Mouse (Mus musculus): Measurements from ENCODE around the gene Cnfn. TPM values are rescaled to one million over a fixed set of nuclear protein-coding genes. Genes with fewer than 3 reads are reported as not detected.

Cnfn gene
- polyA plus RNA-seq, 1 experiment from 2014 or later, result not detected

DNA sequence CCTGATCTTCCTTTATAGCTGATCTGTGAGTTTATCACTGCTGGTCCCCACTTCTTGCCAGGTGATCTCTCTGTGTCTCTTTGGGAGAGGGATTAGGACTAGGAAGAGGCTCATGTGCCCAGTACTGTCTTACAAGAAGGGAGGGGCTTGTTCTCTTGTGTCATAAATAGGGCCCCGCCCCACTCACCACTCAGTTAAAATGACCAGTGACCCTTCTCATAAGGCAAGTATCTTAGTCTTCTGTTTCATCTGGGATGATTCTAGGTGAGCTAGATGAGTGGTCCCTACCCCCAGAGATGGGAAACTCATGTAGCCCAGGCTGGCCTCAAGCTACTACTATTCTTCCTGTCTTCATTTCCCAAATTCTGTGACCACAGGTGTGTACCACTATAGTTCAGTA, 29.1 kb upstream of the Cnfn start, which contains the start of gene Lipe:
Gene Lipe, minus strand, starts transcription at position 101 of the 400 bp plus-strand sequence.
- ATAC-seq (no peak), DNase-seq (ENCODE audit: low read depth, low spot score) (no peak)
- ChIA-PET CTCF (interaction anchor here (1.4 to 1.7 kb wide), 2 partner anchors 11 to 13 kb away, joined by 3 to 6 read pairs; no protein-coding TSS in a partner anchor), POLR2A (interaction anchor here (0.6 to 1.6 kb wide), 3 partner anchors 22 to 119 kb away, joined by 3 to 4 read pairs (median 4); no protein-coding TSS in a partner anchor)
- TF ChIP-seq CTCF (IDR thresholded peaks at IDR 0.05), result no peak
- in situ Hi-C loops (cut with MboI; ENCODE audit: low pct_unique_long_range_greater_than_20kb), result no loop called here
- no peaks in the 10 kb centered on the region for H3K27me3 ChIP-seq

DNA sequence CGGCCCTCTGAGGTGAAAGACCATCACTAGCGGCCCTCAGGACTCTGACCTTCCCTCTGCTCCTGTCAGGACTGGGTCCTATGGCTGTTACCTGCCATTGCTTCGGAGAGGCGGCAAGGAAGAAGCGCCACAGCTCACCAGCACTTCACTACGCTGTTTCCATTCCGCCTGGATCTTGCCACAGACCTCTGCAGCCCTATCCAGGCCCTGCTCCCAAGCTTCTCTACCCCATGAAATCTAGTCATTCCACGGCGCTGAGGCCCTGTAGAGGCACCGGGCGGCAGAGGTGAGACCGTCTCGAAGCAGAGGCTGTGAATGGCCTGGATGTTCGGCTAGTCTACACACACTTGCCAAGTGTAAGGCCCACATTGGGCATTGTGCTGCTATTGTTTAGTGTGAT, 27.1 kb upstream of the Cnfn start:
- H3K27me3 ChIP-seq, result no peaks in the 10 kb centered on the region
- CTCF ChIA-PET, result no interaction called here
- POLR2A ChIA-PET, result interaction anchor here (0.7 to 1.4 kb wide), 3 partner anchors 13 to 160 kb away, joined by 3 to 4 read pairs (median 3); no protein-coding TSS in a partner anchor
- in situ Hi-C loops (cut with MboI; ENCODE audit: low pct_unique_long_range_greater_than_20kb), result no loop called here
- TF ChIP-seq CTCF (IDR thresholded peaks at IDR 0.05), result no peak
- DNase-seq (ENCODE audit: low read depth, low spot score) (no peak), ATAC-seq (no peak)

DNA sequence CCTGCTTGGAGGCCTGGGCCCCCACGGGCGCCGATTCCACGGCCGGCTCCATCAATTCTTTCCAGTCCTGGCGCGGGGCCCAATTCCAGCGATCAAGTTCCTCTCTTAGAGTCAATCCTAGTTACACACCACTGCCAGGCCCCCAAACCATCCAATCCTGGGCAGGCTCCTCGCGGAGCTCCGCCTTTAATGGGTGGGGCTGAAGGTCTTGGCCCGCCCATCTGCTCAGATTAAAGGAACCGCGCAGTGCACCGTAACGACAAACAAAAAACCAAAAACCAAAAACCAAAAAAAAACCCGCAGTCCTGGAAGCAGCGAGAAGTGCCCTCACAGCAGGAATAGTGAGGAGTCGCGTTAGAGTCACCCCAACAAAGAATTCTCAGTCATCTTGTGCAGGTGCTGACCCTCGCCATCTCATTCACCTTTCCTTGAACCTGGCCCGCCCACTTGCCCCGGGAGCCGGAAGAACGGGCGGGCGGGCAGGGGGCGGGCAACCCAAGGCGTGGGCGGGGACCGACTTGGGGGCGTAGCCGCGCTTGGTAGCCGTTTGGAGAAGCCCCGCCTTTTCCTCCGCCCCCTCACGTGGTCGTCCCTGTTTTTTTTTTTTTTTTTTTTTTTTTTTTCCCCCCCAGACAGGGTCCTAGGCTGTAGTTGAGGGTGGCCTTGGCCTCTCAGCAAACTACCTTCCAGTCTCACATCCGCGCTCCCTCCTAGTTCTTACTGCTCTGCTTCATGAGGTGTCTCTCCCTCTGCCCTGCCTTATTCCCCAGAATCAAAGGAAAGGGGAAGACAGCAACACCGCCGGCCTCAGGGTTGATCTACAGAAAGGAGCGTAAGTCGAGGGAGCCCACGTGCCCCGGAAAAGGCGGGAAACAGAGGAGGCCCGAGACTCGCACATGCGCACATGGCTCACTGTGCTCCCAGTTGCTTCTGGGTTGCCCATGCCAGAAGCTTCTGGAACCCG, 26.3 kb upstream of the Cnfn start:
- in situ Hi-C loops (cut with MboI; ENCODE audit: low pct_unique_long_range_greater_than_20kb), result no loop called here

DNA sequence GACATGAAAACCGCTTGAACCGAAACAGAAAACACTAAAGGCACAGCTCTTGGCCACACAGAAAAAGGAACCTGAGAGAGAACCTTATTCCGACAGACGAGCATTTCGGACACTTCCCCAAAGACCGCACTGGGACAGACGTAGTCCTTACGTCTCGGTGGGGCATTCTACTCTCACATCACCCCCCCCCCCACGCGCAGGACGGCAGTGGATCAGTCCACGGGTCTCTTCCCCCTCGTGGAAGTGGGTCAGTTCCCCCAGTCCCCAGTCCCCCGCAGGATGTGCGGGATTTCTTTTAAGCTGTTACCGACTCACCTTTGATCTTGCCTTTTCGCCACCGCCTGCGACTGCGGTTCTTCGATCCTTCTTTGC, 25.6 kb upstream of the Cnfn start:
- ChIA-PET POLR2A (no interaction called here), CTCF (interaction anchor here (0.6 to 1.4 kb wide), 6 partner anchors 14 to 85 kb away, joined by 3 to 5 read pairs (median 4); partner anchors contain the start of gene Megf8)
- ATAC-seq (peak; percentile 10), DNase-seq (ENCODE audit: low read depth, low spot score) (no peak)
- TF ChIP-seq CTCF (IDR thresholded peaks at IDR 0.05), result no peak
- no peaks in the 10 kb centered on the region for H3K27me3 ChIP-seq
- in situ Hi-C loops (cut with MboI; ENCODE audit: low pct_unique_long_range_greater_than_20kb), result no loop called here

More for the DNA sequence above, 26.3 kb upstream of the Cnfn start:
- POLR2A ChIA-PET, result interaction anchor here (0.7 to 1.4 kb wide), 2 partner anchors 12 to 159 kb away, joined by 3 read pairs; no protein-coding TSS in a partner anchor
- DNase-seq (ENCODE audit: low read depth, low spot score) (peak; percentile 75), ATAC-seq (peak; percentile 92)
- H3K27me3 ChIP-seq, result no peaks in the 10 kb centered on the region
- no peak for TF ChIP-seq CTCF (IDR thresholded peaks at IDR 0.05)
- CTCF ChIA-PET, result interaction anchor here (0.8 to 1.2 kb wide), 3 partner anchors 14 to 19 kb away, joined by 3 read pairs; no protein-coding TSS in a partner anchor

DNA sequence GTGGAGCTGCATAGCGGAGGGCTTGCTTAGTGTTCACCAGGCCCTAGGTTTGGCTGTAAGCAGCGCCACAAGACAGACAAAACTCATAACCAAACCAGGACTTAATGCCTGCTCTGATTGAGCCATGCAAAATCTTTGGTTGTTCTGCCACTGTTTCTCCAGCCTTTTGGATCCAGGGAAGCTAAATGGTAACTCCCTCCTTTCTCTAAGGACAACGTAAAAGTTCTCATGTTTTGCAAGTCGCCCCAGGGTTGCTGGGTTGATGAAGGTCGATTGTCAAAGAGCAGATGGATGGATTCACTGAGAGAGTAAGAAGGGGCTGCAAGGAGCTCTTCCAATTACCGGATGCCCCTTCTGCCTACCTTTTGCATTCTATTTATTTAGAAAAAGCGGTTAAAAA, 25.2 kb upstream of the Cnfn start:
- ATAC-seq (no peak), DNase-seq (ENCODE audit: low read depth, low spot score) (no peak)
- TF ChIP-seq CTCF (IDR thresholded peaks at IDR 0.05), result no peak
- in situ Hi-C loops (cut with MboI; ENCODE audit: low pct_unique_long_range_greater_than_20kb), result no loop called here
- ChIA-PET CTCF (interaction anchor here (0.6 to 1.4 kb wide), 5 partner anchors 15 to 84 kb away, joined by 3 to 5 read pairs (median 4); partner anchors contain the start of gene Megf8), POLR2A (no interaction called here)
- H3K27me3 ChIP-seq, result no peaks in the 10 kb centered on the region

DNA sequence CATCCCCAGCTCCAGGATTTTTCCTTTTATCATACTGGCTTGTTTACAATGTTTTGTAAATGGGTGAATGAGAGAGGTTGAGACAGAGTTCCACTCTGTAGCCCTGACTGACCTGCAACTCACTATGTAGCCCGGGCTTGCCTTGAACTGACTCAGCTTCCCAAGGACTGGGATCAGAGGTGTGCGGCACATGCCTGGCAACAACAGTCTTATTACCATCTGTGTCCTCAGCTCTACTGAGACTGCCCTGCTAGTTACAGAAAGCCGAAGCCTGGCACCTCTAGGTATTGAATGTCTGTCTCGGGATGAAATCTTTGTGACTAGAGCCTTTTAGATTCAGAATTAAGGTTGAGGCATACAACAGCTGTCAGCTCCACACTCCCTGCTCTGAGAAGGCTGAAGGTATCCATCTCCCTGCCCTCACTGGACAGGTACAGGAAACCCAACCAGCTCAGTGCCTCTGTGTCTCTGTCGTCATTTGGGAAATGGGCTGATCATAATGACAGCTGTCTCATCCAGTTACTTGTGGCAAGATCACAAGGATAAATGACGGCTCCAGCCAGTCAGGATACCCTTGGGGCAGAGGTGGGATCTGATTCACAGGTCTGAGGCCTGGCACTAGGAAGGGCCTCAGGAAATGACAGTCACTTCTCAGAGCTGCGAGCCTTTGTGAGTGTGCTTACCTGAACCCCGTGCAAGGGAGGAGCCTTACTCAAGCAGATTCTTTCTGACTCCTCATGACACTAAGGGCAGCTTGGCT, 24.1 kb upstream of the Cnfn start:
- POLR2A ChIA-PET, result no interaction called here
- DNase-seq (ENCODE audit: low read depth, low spot score) (no peak), ATAC-seq (no peak)
- H3K27me3 ChIP-seq, result no peaks in the 10 kb centered on the region
- TF ChIP-seq CTCF (IDR thresholded peaks at IDR 0.05), result no peak
- CTCF ChIA-PET, result interaction anchor here (1.1 to 2.5 kb wide), 4 partner anchors 10 to 77 kb away, joined by 4 to 20 read pairs (median 4); partner anchors contain the start of gene Megf8
- in situ Hi-C loops (cut with MboI; ENCODE audit: low pct_unique_long_range_greater_than_20kb), result no loop called here

DNA sequence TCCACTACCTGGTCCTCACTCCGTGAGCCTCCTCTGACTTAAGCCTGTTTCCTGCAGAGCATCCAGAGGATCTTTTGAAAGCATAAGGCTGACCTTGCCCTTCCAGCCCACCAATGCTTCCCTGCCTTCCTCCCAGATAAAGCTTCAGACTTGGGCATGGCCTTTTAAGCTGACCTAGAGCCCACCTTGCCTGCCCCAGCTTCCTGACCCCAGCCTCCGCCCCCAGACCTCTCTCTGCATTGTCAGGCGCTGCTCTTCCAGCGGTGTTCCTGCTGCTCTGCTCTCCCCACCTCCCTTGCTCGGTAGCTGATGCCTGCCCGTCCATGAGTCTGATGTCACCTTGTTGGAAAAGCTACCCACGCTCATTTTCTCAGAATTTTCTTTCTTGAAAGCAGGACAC, 23.3 kb upstream of the Cnfn start:
- DNase-seq (ENCODE audit: low read depth, low spot score) (no peak), ATAC-seq (no peak)
- in situ Hi-C loops (cut with MboI; ENCODE audit: low pct_unique_long_range_greater_than_20kb), result no loop called here
- H3K27me3 ChIP-seq, result no peaks in the 10 kb centered on the region
- no peak for TF ChIP-seq CTCF (IDR thresholded peaks at IDR 0.05)
- CTCF ChIA-PET, result interaction anchor here (1.1 to 2.5 kb wide), 2 partner anchors 10 to 16 kb away, joined by 4 to 20 read pairs; no protein-coding TSS in a partner anchor
- POLR2A ChIA-PET, result no interaction called here

DNA sequence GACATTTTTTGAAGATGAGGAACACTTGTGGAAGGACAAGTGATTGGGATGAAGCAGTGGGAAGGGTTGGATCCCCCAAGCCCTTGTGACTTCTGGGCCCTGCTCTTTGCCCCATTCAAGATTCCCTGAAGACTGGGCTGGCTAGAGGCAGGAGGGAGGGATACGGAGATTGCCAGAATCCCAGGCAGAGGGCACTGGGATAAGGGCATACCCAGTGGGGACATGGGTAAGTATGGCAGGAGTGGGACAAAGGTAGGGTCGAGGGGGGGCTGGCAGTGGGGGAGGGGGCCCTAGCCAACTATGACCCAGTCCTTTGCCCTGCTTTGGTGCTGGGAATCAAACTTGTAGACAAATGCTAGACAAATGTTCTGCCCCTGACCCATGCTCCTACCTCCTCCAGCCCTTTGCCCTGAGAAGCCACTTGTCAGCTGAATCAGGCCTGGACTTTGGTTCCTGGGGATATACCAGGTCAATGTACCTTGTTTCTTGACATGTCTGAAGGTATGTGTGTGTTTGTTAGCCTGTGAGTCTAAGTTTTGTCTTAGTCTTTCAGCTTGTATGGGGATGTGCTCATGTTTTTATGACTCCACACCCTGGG, 22.4 kb upstream of the Cnfn start:
- no peak for ATAC-seq
- no peak for TF ChIP-seq CTCF (IDR thresholded peaks at IDR 0.05)
- ChIA-PET POLR2A (no interaction called here), CTCF (interaction anchor here (2.5 kb wide), 1 partner anchor 11 kb away, joined by 20 read pairs; no protein-coding TSS in a partner anchor)
- in situ Hi-C loops (cut with MboI; ENCODE audit: low pct_unique_long_range_greater_than_20kb), result no loop called here
- DNase-seq (ENCODE audit: low read depth, low spot score), result no peak
- no peaks in the 10 kb centered on the region for H3K27me3 ChIP-seq

DNA sequence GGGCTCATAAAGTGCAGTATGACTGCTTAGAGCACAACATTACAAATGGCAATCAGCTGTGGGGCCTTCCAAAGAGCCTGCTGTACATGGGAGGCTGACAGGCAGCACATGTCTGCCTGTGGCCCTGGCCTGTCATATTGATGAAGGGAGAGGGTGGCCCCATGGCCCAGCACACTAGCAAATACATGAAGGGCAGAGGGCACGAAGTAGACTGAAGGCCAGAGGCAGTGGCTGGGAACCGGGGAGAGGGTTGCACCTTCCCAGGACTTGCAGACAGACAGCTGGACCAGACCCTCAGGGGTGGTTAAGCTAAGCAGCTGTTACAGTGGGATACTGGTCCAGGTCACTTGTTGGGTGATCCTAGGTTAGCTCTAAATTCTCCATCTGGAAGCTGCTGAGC, 21.5 kb upstream of the Cnfn start:
- DNase-seq (ENCODE audit: low read depth, low spot score) (no peak), ATAC-seq (no peak)
- ChIA-PET CTCF (interaction anchor here (0.9 to 2.9 kb wide), 4 partner anchors 10 to 18 kb away, joined by 3 to 11 read pairs (median 4); no protein-coding TSS in a partner anchor), POLR2A (interaction anchor here (0.9 kb wide), 2 partner anchors 9 to 218 kb away, joined by 3 read pairs; no protein-coding TSS in a partner anchor)
- in situ Hi-C loops (cut with MboI; ENCODE audit: low pct_unique_long_range_greater_than_20kb), result no loop called here
- no peak for TF ChIP-seq CTCF (IDR thresholded peaks at IDR 0.05)
- H3K27me3 ChIP-seq, result no peaks in the 10 kb centered on the region

Measured in Patski (cell line).